Mouse (Mus musculus) CH12.LX (cell line): ENCODE data around the gene Scyl1.
A peak's percentile ranks its signal among the peaks of the same experiment; 100 is the strongest.

Experiments used
- BHLHE40 ChIP-seq: IDR thresholded peaks from 2 replicates; pipeline ENCODE4 v1.6.1; 2011; ENCODE audit warnings: mild to moderate bottlenecking, low read depth, low read length, improper control_type of control experiment
- CTCF ChIP-seq, 2 experiments: IDR thresholded peaks in 1 of 2; conservative IDR thresholded peaks in 1 of 2; 2 replicates each; pipeline ENCODE4 v1.5.1; 2011 to 2012; ENCODE audit warnings: low read depth in 2 of 2, low read length in 2 of 2, improper control_type of control experiment in 1 of 2, inconsistent platforms in 1 of 2, mild to moderate bottlenecking in 1 of 2, moderate library complexity in 1 of 2
- EP300 ChIP-seq: IDR thresholded peaks from 2 replicates; pipeline ENCODE4 v1.6.1; 2011; ENCODE audit warnings: low read length, improper control_type of control experiment
- GABPA ChIP-seq: IDR thresholded peaks from 2 replicates; pipeline ENCODE4 v1.6.1; 2012; ENCODE audit warnings: low read depth, low read length, improper control_type of control experiment, inconsistent platforms; ENCODE audit not compliant: insufficient replicate concordance
- HCFC1 ChIP-seq: IDR thresholded peaks from 2 replicates; pipeline ENCODE4 v1.6.1; 2012; ENCODE audit warnings: low read depth, mild to moderate bottlenecking, inconsistent platforms, low read length, improper control_type of control experiment
- IRF4 ChIP-seq: IDR thresholded peaks from 2 replicates; pipeline ENCODE4 v1.6.1; 2014; ENCODE audit warnings: low read depth, mild to moderate bottlenecking, inconsistent platforms, low read length, improper control_type of control experiment
- MAFK ChIP-seq: IDR thresholded peaks from 2 replicates; pipeline ENCODE4 v1.6.1; 2011; ENCODE audit warnings: low read length, improper control_type of control experiment; ENCODE audit not compliant: insufficient replicate concordance
- MAZ ChIP-seq: IDR thresholded peaks from 2 replicates; pipeline ENCODE4 v1.6.1; 2012; ENCODE audit warnings: low read depth, mild to moderate bottlenecking, inconsistent platforms, low read length, improper control_type of control experiment, moderate library complexity
- MXI1 ChIP-seq: IDR thresholded peaks from 2 replicates; pipeline ENCODE4 v1.6.1; 2011; ENCODE audit warnings: mild to moderate bottlenecking, low read depth, low read length, improper control_type of control experiment
- POLR2A ChIP-seq: IDR thresholded peaks from 2 replicates; pipeline ENCODE4 v1.6.1; 2011; ENCODE audit warnings: low read depth, mild to moderate bottlenecking, improper control_type of control experiment, low read length
- SMC3 ChIP-seq: IDR thresholded peaks from 2 replicates; pipeline ENCODE4 v1.6.1; 2011; ENCODE audit warnings: low read depth, low read length, improper control_type of control experiment
- TCF12 ChIP-seq: IDR thresholded peaks from 2 replicates; pipeline ENCODE4 v1.6.1; 2014; ENCODE audit warnings: low read depth, mild to moderate bottlenecking, inconsistent platforms, low read length, improper control_type of control experiment
- UBTF ChIP-seq: IDR thresholded peaks from 2 replicates; pipeline ENCODE4 v1.6.1; 2012; ENCODE audit warnings: low read depth, mild to moderate bottlenecking, inconsistent platforms, low read length, improper control_type of control experiment, moderate library complexity
- USF1 ChIP-seq: IDR thresholded peaks from 2 replicates; pipeline ENCODE4 v1.6.1; 2014; ENCODE audit warnings: low read depth, mild to moderate bottlenecking, inconsistent platforms, low read length, improper control_type of control experiment

GRCm38 (mm10) chr19:5797381-5798111 is 26.3 kb upstream of the Scyl1 start:
- no peak for TF ChIP-seq CTCF (conservative IDR thresholded peaks at IDR 0.05 in 1 of 2, IDR thresholded peaks at IDR 0.05 in 1 of 2; ENCODE audit: low read depth in 2 of 2, low read length in 2 of 2)
- TF ChIP-seq POLR2A: peak; percentile 44; the same call in 1 of the 2 replicates
- TF ChIP-seq TCF12: no peak
- no peak for TF ChIP-seq EP300
- TF ChIP-seq USF1: no peak
- TF ChIP-seq MAFK: no peak
- TF ChIP-seq SMC3: no peak
- TF ChIP-seq BHLHE40: no peak
- TF ChIP-seq GABPA: no peak
- TF ChIP-seq IRF4: no peak
- TF ChIP-seq HCFC1: no peak
- no peak for TF ChIP-seq MAZ
- TF ChIP-seq MXI1: no peak
- TF ChIP-seq UBTF: no peak
